Mouse (Mus musculus): ENCODE results near the gene Cars. TPM values are rescaled to one million over a fixed set of nuclear protein-coding genes. Genes with fewer than 3 reads are reported as not detected.
"Not testable (repeated sequence)": the region's sequence is repeated elsewhere in the genome, so short reads cannot be mapped to it uniquely, and the experiment has no call there.

Gene Cars
- 56.6 and 59.1 TPM in 2 replicates for polyA plus RNA-seq (2015; fragmentation: Nextera tagmentation; extraction: Ambion mirVana)

DNA sequence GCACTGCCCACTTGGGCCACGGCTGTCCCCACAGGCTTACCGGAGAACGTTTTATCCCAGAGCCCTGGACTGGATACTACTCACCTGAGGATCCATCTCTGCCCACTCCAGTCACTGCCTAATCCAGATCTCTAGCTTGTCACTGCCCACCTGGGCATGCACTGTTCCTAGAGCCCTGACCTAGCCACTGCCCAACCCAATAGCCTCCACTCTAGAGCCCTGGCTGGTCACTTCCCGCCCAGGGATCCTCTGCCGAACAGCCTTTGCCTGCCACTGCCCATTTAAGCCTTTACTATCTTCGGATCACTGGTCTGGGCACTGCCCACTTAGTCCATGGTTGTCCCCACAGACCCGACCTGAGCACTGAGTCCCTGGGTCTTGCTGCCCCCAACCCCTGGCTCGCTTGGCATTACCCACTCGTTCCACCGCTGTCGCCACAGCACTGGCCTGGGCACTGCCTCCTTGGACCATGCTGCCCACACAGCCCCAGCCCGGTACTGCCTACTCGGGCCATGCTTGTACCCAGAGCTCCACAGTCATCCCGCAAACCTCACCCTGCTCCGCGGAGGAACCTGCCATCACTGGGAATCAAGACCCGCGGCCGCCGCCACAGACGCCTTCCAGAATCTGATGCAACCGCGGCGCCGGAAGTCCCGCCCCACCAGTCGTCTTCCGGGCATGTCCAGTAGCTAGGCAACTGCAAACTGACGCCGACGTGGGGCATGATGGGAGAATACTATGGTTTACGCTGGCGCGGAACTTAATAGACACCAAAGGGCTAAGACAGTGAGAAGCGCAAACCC is at the start of gene Cars:
Gene Cars, minus strand, starts transcription at position 663 of the 803 bp plus-strand sequence.
- Histone ChIP-seq H3K9ac (ENCODE audit: low read length) (peak within 1 kb of the TSS; percentile 93), H3K27me3 (ENCODE audit: control insufficient read depth, insufficient read depth, low read depth, low read length) (no peaks in the 10 kb centered on the region), H3K27ac (ENCODE audit: low read length) (peak within 1 kb of the TSS; percentile 51; the same call in 1 of the 2 replicates), H3K36me3 (ENCODE audit: control insufficient read depth, insufficient read depth, low read length) (peaks cover 4% of the 10 kb centered on the region; the same call in 1 of the 2 replicates), H3K4me1 (replicated peaks; ENCODE audit: control insufficient read depth, insufficient read depth, low read length) (peaks cover 10% of the 10 kb centered on the region), H3K9me3 (ENCODE audit: control insufficient read depth, low read length) (no peaks in the 10 kb centered on the region), H3K4me3 (ENCODE audit: low read length) (peak within 1 kb of the TSS; percentile 91), H3K4me2 (ENCODE audit: low read depth, low read length) (peak within 1 kb of the TSS; percentile 95)
- WGBS = under 1% methylated on average over 35 of the region's 35 CpGs
- ATAC-seq (ENCODE audit: low read depth) = peak; percentile 99

GRCm38 (mm10) chr7:143649034-143649768 is 49.3 kb upstream of the Cars start, which contains the start of gene Tnfrsf22:
Tnfrsf22 (minus strand) TSS chr7:143649661.
- H3K27ac ChIP-seq (ENCODE audit: low read length) = no peak within 1 kb of the TSS

DNA sequence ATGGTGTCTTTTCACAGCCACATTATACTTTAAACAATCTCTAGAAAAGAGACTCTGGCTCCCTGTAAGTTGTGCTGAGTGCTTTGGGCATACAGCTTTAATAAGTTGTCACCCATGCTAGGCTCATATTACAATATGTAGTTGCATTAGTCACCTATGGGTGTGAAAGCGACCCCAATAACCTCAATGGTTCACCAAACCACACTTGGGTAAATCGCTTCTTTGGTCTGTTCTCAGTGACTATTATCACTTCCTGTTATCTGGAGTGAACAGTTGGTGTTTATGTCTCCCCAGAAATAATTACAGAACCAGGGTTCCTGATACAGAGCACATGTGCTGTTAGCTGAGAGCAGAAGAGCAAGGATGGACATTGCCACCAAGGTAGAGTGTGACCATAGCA is 44.1 kb upstream of the Cars start:
- not testable (repeated sequence) for H3K4me1 ChIP-seq (replicated peaks; ENCODE audit: control insufficient read depth, insufficient read depth, low read length); H3K9ac ChIP-seq (ENCODE audit: low read length); H3K27ac ChIP-seq (ENCODE audit: low read length); H3K27me3 ChIP-seq (ENCODE audit: control insufficient read depth, insufficient read depth, low read depth, low read length); H3K36me3 ChIP-seq (ENCODE audit: control insufficient read depth, insufficient read depth, low read length); H3K4me3 ChIP-seq (ENCODE audit: low read length); H3K9me3 ChIP-seq (ENCODE audit: control insufficient read depth, low read length); H3K4me2 ChIP-seq (ENCODE audit: low read depth, low read length); ATAC-seq (ENCODE audit: low read depth)
- WGBS = 74% methylated on average over 2 of the region's 2 CpGs

More at GRCm38 (mm10) chr7:143649034-143649768, 49.3 kb upstream of the Cars start, which contains the start of gene Tnfrsf22:
- Histone ChIP-seq H3K36me3 (ENCODE audit: control insufficient read depth, insufficient read depth, low read length) (no peaks in the 10 kb centered on the region), H3K4me1 (replicated peaks; ENCODE audit: control insufficient read depth, insufficient read depth, low read length) (no peaks in the 10 kb centered on the region), H3K4me2 (ENCODE audit: low read depth, low read length) (peak within 1 kb of the TSS; percentile 92), H3K4me3 (ENCODE audit: low read length) (peak within 1 kb of the TSS; percentile 75), H3K9me3 (ENCODE audit: control insufficient read depth, low read length) (no peaks in the 10 kb centered on the region), H3K27me3 (ENCODE audit: control insufficient read depth, insufficient read depth, low read depth, low read length) (no peaks in the 10 kb centered on the region), H3K9ac (ENCODE audit: low read length) (peak within 1 kb of the TSS; percentile 73)
- peak; percentile 99 for ATAC-seq (ENCODE audit: low read depth)
- WGBS = 3% methylated on average over 39 of the region's 39 CpGs

DNA sequence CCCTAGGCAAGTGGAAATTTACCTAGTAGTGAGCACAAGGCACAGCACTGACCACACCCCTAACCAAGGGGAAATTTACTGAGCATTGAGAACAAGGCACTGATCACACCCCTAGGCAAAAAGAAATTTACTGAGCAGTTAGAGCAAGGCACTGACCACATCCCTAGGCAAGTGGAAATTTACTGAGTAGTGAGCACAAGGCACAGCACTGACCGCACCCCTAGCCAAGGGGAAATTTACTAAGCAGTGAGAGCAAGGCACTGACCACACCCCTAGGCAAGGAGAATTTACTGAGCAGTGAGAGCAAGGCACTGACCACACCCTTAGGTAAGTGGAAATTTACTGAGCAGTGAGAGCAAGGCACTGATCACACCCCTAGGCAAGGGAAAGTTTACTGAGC is 36.8 kb upstream of the Cars start:
- H3K9ac ChIP-seq (ENCODE audit: low read length) = no peak overlapping the region

DNA sequence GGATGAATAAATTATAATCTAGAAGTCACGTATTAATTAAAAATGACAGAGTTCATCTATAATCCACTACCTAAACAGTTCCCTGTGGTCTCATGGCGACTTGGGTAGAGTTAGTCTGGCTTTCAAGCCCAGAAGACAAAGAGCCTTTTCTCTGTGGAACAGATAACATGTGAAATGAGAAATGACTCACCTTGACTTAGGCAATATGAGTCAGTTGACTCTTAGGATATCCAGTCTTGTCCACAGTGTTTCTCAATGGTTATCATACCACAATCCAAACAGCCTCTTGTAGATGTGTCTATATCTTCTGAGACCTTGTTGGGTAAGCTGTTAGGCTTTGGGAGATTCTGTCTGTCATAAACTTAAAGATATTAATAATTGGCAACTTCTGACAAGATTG is 31.6 kb upstream of the Cars start:
- Histone ChIP-seq H3K27ac (ENCODE audit: low read length) (no peak overlapping the region), H3K4me2 (ENCODE audit: low read depth, low read length) (no peak overlapping the region), H3K9ac (ENCODE audit: low read length) (no peak overlapping the region), H3K27me3 (ENCODE audit: control insufficient read depth, insufficient read depth, low read depth, low read length) (no peaks in the 10 kb centered on the region), H3K9me3 (ENCODE audit: control insufficient read depth, low read length) (no peaks in the 10 kb centered on the region), H3K4me1 (replicated peaks; ENCODE audit: control insufficient read depth, insufficient read depth, low read length) (no peaks in the 10 kb centered on the region), H3K4me3 (ENCODE audit: low read length) (no peak overlapping the region), H3K36me3 (ENCODE audit: control insufficient read depth, insufficient read depth, low read length) (no peaks in the 10 kb centered on the region)
- no peak for ATAC-seq (ENCODE audit: low read depth)
- 56% methylated on average over 2 of the region's 2 CpGs for WGBS

More for the DNA sequence above, 36.8 kb upstream of the Cars start:
- 100% methylated on average over 1 of the region's 1 CpGs for WGBS
- Histone ChIP-seq H3K9me3 (ENCODE audit: control insufficient read depth, low read length) (no peaks in the 10 kb centered on the region), H3K36me3 (ENCODE audit: control insufficient read depth, insufficient read depth, low read length) (no peaks in the 10 kb centered on the region), H3K4me3 (ENCODE audit: low read length) (no peak overlapping the region), H3K4me2 (ENCODE audit: low read depth, low read length) (no peak overlapping the region), H3K27me3 (ENCODE audit: control insufficient read depth, insufficient read depth, low read depth, low read length) (no peaks in the 10 kb centered on the region), H3K4me1 (replicated peaks; ENCODE audit: control insufficient read depth, insufficient read depth, low read length) (no peaks in the 10 kb centered on the region), H3K27ac (ENCODE audit: low read length) (no peak overlapping the region)
- ATAC-seq (ENCODE audit: low read depth) = no peak

GRCm38 (mm10) chr7:143629501-143629900 is 29.6 kb upstream of the Cars start:
- no peak overlapping the region for H3K9ac ChIP-seq (ENCODE audit: low read length)
- H3K27ac ChIP-seq (ENCODE audit: low read length) = no peak overlapping the region
- H3K36me3 ChIP-seq (ENCODE audit: control insufficient read depth, insufficient read depth, low read length) = no peaks in the 10 kb centered on the region
- H3K4me2 ChIP-seq (ENCODE audit: low read depth, low read length) = no peak overlapping the region
- no peak for ATAC-seq (ENCODE audit: low read depth)
- WGBS = 26% methylated on average over 1 of the region's 1 CpGs
- no peak overlapping the region for H3K4me3 ChIP-seq (ENCODE audit: low read length)
- H3K27me3 ChIP-seq (ENCODE audit: control insufficient read depth, insufficient read depth, low read depth, low read length) = no peaks in the 10 kb centered on the region
- H3K4me1 ChIP-seq (replicated peaks; ENCODE audit: control insufficient read depth, insufficient read depth, low read length) = no peaks in the 10 kb centered on the region
- H3K9me3 ChIP-seq (ENCODE audit: control insufficient read depth, low read length) = no peaks in the 10 kb centered on the region

DNA sequence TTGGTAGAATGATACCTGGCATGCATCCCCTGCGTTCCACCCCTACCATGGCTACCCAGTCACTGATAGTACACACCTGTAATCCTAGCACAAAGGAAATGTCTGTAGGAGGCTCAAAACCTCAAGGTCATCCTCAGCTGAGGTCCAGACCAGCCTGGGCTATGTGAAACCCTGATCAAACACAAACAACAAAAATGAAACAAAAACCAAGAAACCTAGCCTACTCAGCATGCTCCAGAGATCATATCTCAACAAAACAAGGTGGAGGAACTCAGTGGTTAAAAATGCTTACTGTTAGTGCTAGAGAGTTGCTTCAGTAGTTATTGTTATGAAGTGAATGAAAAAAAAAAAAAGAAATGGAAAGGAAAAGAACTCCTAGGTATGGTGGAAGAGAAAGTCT is 28.6 kb upstream of the Cars start, which contains the start of gene Tnfrsf26:
Gene Tnfrsf26, minus strand, starts transcription at position 183 of the 400 bp plus-strand sequence.
- no peaks in the 10 kb centered on the region for H3K9me3 ChIP-seq (ENCODE audit: control insufficient read depth, low read length)
- no peaks in the 10 kb centered on the region for H3K36me3 ChIP-seq (ENCODE audit: control insufficient read depth, insufficient read depth, low read length)
- no peak within 1 kb of the TSS for H3K27ac ChIP-seq (ENCODE audit: low read length)
- H3K27me3 ChIP-seq (ENCODE audit: control insufficient read depth, insufficient read depth, low read depth, low read length) = no peaks in the 10 kb centered on the region
- H3K4me2 ChIP-seq (ENCODE audit: low read depth, low read length) = no peak within 1 kb of the TSS
- H3K4me1 ChIP-seq (replicated peaks; ENCODE audit: control insufficient read depth, insufficient read depth, low read length) = no peaks in the 10 kb centered on the region
- ATAC-seq (ENCODE audit: low read depth) = no peak
- H3K4me3 ChIP-seq (ENCODE audit: low read length) = no peak within 1 kb of the TSS
- 92% methylated on average over 1 of the region's 1 CpGs for WGBS
- no peak within 1 kb of the TSS for H3K9ac ChIP-seq (ENCODE audit: low read length)

DNA sequence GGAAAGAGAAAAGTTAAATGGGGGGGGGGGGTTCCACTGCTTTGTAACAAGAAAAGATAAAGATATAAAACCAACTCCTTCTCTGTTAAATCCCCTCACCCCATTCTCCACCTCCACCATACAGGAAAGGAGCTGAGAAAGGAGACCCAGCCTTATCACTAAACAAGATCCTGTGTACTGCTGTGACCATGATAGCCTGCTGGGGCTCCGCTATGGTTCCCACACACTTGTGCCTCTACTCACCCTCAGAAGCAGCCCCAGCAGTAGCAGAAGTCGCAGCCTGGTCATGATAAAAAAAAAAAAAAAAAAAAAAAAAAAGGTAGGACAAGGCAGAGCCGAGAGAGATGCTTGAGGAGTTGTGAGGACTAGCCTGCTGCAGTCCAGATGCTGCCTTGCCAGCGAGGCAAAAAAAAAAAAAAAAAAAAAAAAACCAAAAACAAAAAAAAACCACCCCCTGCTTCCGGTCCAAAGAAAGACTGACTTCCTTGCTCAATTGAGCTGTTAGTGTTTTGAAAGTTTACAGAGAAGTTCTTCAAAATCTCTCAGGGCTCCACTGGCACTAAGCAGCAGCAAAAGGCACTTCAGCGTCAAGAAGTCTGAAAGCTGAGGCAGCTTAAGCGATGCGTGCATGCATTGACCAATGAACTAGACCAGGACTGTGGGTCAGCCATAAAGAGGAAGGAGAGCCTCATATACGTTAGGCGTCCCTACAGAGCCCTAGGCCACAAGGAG is 27.8 kb upstream of the Cars start:
- no peak overlapping the region for H3K4me3 ChIP-seq (ENCODE audit: low read length)
- H3K4me1 ChIP-seq (replicated peaks; ENCODE audit: control insufficient read depth, insufficient read depth, low read length) = no peaks in the 10 kb centered on the region
- no peak overlapping the region for H3K4me2 ChIP-seq (ENCODE audit: low read depth, low read length)
- H3K36me3 ChIP-seq (ENCODE audit: control insufficient read depth, insufficient read depth, low read length) = no peaks in the 10 kb centered on the region
- no peaks in the 10 kb centered on the region for H3K27me3 ChIP-seq (ENCODE audit: control insufficient read depth, insufficient read depth, low read depth, low read length)
- no peak overlapping the region for H3K27ac ChIP-seq (ENCODE audit: low read length)
- ATAC-seq (ENCODE audit: low read depth) = no peak
- H3K9ac ChIP-seq (ENCODE audit: low read length) = no peak overlapping the region
- WGBS = 50% methylated on average over 10 of the region's 10 CpGs
- no peaks in the 10 kb centered on the region for H3K9me3 ChIP-seq (ENCODE audit: control insufficient read depth, low read length)

DNA sequence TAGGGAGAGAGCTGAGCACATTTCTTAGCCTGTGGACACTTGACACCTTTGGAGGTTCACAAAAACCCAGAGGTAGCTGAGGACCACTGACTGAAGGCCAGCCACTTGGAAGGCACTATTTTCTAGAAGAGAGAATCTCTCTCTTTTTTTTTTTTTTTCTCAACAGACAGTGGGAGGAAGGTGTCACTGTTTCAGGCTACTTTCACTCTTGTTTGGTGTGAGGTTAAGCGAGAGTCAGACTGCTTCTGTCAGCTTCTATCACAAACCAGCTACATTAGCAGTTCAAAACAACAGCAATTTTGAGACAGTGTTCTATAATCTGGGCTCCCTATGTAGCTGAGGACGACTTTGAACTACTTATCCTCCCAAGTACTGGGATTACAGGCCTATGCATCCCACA is 26.3 kb upstream of the Cars start:
- Histone ChIP-seq H3K36me3 (ENCODE audit: control insufficient read depth, insufficient read depth, low read length) (no peaks in the 10 kb centered on the region), H3K4me1 (replicated peaks; ENCODE audit: control insufficient read depth, insufficient read depth, low read length) (no peaks in the 10 kb centered on the region)

More for the DNA sequence above, 26.3 kb upstream of the Cars start:
- ATAC-seq (ENCODE audit: low read depth) = no peak
- Histone ChIP-seq H3K9ac (ENCODE audit: low read length) (no peak overlapping the region), H3K9me3 (ENCODE audit: control insufficient read depth, low read length) (no peaks in the 10 kb centered on the region), H3K27me3 (ENCODE audit: control insufficient read depth, insufficient read depth, low read depth, low read length) (no peaks in the 10 kb centered on the region), H3K27ac (ENCODE audit: low read length) (no peak overlapping the region), H3K4me3 (ENCODE audit: low read length) (no peak overlapping the region), H3K4me2 (ENCODE audit: low read depth, low read length) (no peak overlapping the region)
- WGBS = 45% methylated on average over 2 of the region's 2 CpGs

All from lung, embryonic 16.5 days (tissue).